Mouse (Mus musculus) limb, embryonic 12.5 days (tissue): ENCODE results near the gene Ncam1. TPM values are rescaled to one million over a fixed set of nuclear protein-coding genes. Genes with fewer than 3 reads are reported as not detected.

Experiments
- ATAC-seq: fragments of 200-750 bp; cut with Nextera tagmentation; 2 replicates; pipeline ENCODE4 v1.8.0; 2017; ENCODE audit warnings: low read depth, moderate TSS enrichment; ENCODE audit not compliant: insufficient number of reproducible peaks, insufficient read depth, low FRiP score, low TSS enrichment
- H3K27ac ChIP-seq: fragments of 300-500 bp; sonication (generic); 2 replicates; pipeline ENCODE4 v1.5.1; 2016; ENCODE audit warnings: mild to moderate bottlenecking, moderate library complexity
- H3K27me3 ChIP-seq: fragments of 300-500 bp; sonication (generic); 2 replicates; pipeline ENCODE4 v1.6.1; 2016; ENCODE audit warnings: mild to moderate bottlenecking, moderate library complexity
- H3K36me3 ChIP-seq: fragments of 300-500 bp; sonication (generic); 2 replicates; pipeline ENCODE4 v1.6.1; 2016; ENCODE audit warnings: mild to moderate bottlenecking, moderate library complexity
- H3K4me1 ChIP-seq: fragments of 300-500 bp; sonication (generic); replicated peaks from 2 replicates; pipeline ENCODE4 v1.6.1; 2016
- H3K4me2 ChIP-seq: fragments of 300-500 bp; sonication (generic); 2 replicates; pipeline ENCODE4 v1.6.1; 2016; ENCODE audit warnings: mild to moderate bottlenecking, moderate library complexity
- H3K4me3 ChIP-seq: fragments of 300-500 bp; sonication (generic); replicated peaks from 2 replicates; pipeline ENCODE4 v1.5.1; 2016; ENCODE audit warnings: mild to moderate bottlenecking
- H3K9ac ChIP-seq: fragments of 300-500 bp; sonication (generic); replicated peaks from 2 replicates; pipeline ENCODE4 v1.6.1; 2016; ENCODE audit warnings: mild to moderate bottlenecking, moderate library complexity
- H3K9me3 ChIP-seq: fragments of 300-500 bp; sonication (generic); 2 replicates; pipeline ENCODE4 v1.6.1; 2016; ENCODE audit warnings: mild to moderate bottlenecking, moderate library complexity
- WGBS: fragments of 180-500 bp; shearing (Covaris S2); methylation state at CpG from one replicate; pipeline ENCODE4 v1.1.7; 2016; 5-methylcytosine and 5-hydroxymethylcytosine counted together
- polyA plus RNA-seq: library from polyadenylated mRNA; unstranded; fragments of >200 nt; fragmentation: Nextera tagmentation; extraction: Ambion mirVana; gene quantifications from 2 replicates; pipeline ENCODE4 v1.2.1, GENCODE M21; 2016

Ncam1 gene
- polyA plus RNA-seq, 1 experiment from 2014 or later: 48.7 TPM

DNA sequence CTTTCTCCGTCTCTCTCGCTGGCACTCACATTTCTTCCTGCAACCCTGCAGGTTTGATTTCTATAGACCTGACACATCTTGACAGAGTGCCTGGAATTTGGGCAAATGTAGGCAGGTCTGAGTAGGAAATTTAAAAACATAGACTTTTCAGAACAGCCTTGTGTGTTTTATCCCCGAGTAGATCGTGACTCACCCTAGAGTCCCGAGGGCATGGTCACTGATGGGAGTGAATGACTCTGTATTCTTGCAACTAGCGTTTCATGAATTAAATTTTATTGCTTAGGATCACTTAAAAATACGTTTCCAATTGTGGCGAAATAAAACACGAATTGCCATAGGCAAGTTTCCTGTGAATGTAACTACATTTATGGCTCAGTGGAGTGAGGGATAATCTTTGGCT lies 274.8 kb downstream of the Ncam1 start:
- no peak for ATAC-seq
- Histone ChIP-seq H3K4me2 (no peak overlapping the region), H3K27ac (no peak overlapping the region), H3K36me3 (peaks cover 19% of the 10 kb centered on the region; the same call in 1 of the 2 replicates), H3K27me3 (no peaks in the 10 kb centered on the region), H3K9ac (no peak overlapping the region), H3K9me3 (no peaks in the 10 kb centered on the region), H3K4me3 (no peak overlapping the region), H3K4me1 (peaks cover 9% of the 10 kb centered on the region)
- WGBS: 58% methylated on average over 9 of the region's 9 CpGs

DNA sequence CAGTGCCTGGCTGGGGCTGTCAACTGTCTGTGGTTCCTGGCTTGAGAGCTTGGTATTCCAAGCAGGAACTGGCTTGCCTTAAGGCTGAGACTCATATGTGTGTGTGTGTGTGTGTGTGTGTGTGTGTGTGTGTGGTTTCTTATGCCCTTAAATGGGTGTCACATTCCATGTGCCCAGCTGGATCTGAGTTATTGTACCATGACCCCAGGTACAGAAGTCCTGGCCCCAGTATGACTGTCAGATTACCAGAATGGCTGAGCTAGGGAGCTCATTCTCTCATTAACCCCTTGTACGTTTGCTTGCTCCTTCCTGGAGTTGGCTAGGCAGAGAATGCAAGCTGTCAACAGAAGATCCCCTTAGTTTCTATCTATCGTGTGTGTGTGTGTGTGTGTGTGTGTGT lies 284.4 kb downstream of the Ncam1 start:
- Histone ChIP-seq H3K27ac (no peak overlapping the region), H3K9me3 (no peaks in the 10 kb centered on the region), H3K4me3 (no peak overlapping the region), H3K27me3 (no peaks in the 10 kb centered on the region), H3K4me2 (no peak overlapping the region), H3K4me1 (no peaks in the 10 kb centered on the region), H3K9ac (no peak overlapping the region), H3K36me3 (peaks cover 22% of the 10 kb centered on the region)
- ATAC-seq: no peak
- 57% methylated on average over 2 of the region's 2 CpGs for WGBS

- Histone ChIP-seq H3K4me2 (no peak overlapping the region), H3K4me1 (no peaks in the 10 kb centered on the region), H3K36me3 (peaks cover 37% of the 10 kb centered on the region), H3K27me3 (no peaks in the 10 kb centered on the region), H3K4me3 (no peak overlapping the region), H3K27ac (no peak overlapping the region), H3K9me3 (no peaks in the 10 kb centered on the region), H3K9ac (no peak overlapping the region)
- 92% methylated on average over 4 of the region's 4 CpGs for WGBS
- no peak for ATAC-seq
Measured at GRCm38 (mm10) chr9:49510666-49511065, 288.1 kb downstream of the Ncam1 start.

DNA sequence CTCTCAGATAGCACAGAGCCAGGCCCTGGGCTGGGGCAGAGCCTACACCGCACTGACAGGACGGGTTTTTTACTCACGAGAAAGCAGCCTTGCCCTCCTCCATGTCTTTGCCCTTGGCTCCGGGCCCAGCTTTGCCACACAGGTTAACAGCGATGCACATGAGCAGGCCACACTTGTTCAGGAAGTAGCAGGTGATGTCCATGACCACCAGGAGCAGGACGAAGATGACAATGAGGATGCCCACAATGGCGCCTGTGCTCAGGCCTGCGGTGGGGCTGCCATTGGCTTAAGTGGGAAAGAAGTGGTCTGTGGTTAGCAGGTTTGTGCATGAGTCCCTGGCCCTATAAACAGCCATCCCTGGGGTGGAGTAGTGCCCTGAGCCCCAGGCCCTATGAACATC lies 289.1 kb downstream of the Ncam1 start:
- Histone ChIP-seq H3K27ac (no peak overlapping the region), H3K9me3 (no peaks in the 10 kb centered on the region), H3K4me1 (no peaks in the 10 kb centered on the region), H3K9ac (no peak overlapping the region), H3K36me3 (peaks cover 39% of the 10 kb centered on the region), H3K4me2 (no peak overlapping the region), H3K27me3 (no peaks in the 10 kb centered on the region), H3K4me3 (no peak overlapping the region)
- no peak for ATAC-seq
- 96% methylated on average over 8 of the region's 8 CpGs for WGBS

DNA sequence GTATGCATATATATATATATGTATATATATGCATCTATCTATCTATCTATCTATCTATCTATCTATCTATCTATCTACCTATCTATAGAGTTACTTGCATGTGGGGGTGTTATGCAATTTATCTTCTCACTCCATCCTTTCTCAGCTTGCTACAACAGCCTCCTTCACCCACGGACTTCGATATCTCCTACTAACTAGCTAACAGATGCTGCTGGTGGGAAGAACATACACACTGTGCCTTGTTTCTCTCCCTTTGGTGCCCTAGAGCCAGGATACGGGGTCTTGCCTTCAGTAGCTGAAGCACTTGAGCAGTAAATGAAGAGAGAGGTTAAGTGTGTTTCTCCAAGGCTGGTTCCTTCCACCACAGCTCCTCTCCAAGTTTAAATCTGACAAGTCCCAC lies 289.6 kb downstream of the Ncam1 start:
- WGBS: 90% methylated on average over 3 of the region's 3 CpGs
- Histone ChIP-seq H3K4me2 (no peak overlapping the region), H3K4me1 (no peaks in the 10 kb centered on the region), H3K9me3 (no peaks in the 10 kb centered on the region), H3K36me3 (peaks cover 39% of the 10 kb centered on the region), H3K27ac (no peak overlapping the region), H3K9ac (no peak overlapping the region), H3K27me3 (no peaks in the 10 kb centered on the region), H3K4me3 (no peak overlapping the region)
- ATAC-seq: no peak

GRCm38 (mm10) chr9:49507829-49508585 lies 290.7 kb downstream of the Ncam1 start:
- no peak overlapping the region for H3K27ac ChIP-seq
- ATAC-seq: no peak

DNA sequence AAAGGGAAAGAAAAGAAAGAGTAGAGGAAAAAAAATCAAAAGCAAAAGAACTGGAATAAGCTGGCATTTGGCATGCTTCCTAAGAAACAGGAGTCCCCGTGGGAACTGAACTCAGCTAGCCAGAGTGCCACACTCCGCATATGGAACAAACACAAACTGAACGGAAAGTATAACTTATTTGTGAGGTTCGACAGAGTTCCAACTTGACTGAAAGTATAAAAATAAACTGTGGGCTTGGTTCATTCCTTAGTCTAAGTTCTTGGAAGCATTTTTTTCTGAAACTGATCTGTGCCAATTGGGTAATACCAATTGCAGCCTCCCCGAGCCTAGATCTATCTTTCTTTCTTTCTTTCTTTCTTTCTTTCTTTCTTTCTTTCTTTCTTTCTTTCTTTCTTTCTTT lies 294.1 kb downstream of the Ncam1 start:
- H3K4me2 ChIP-seq: no peak overlapping the region

More at GRCm38 (mm10) chr9:49507829-49508585, 290.7 kb downstream of the Ncam1 start:
- Histone ChIP-seq H3K4me2 (no peak overlapping the region), H3K36me3 (peaks cover 39% of the 10 kb centered on the region), H3K4me1 (no peaks in the 10 kb centered on the region), H3K27me3 (no peaks in the 10 kb centered on the region), H3K4me3 (no peak overlapping the region), H3K9me3 (no peaks in the 10 kb centered on the region), H3K9ac (no peak overlapping the region)
- 91% methylated on average over 9 of the region's 9 CpGs for WGBS

GRCm38 (mm10) chr9:49502245-49502644 lies 296.5 kb downstream of the Ncam1 start:
- Histone ChIP-seq H3K27ac (no peak overlapping the region), H3K4me2 (no peak overlapping the region), H3K27me3 (no peaks in the 10 kb centered on the region), H3K4me1 (no peaks in the 10 kb centered on the region; the same call in 1 of the 2 replicates), H3K9me3 (no peaks in the 10 kb centered on the region), H3K4me3 (no peak overlapping the region), H3K36me3 (peaks cover 16% of the 10 kb centered on the region), H3K9ac (no peak overlapping the region)
- no peak for ATAC-seq
- WGBS: 92% methylated on average over 4 of the region's 4 CpGs

More for the DNA sequence above, 294.1 kb downstream of the Ncam1 start:
- Histone ChIP-seq H3K27ac (no peak overlapping the region), H3K9me3 (no peaks in the 10 kb centered on the region), H3K4me3 (no peak overlapping the region), H3K9ac (no peak overlapping the region), H3K4me1 (no peaks in the 10 kb centered on the region; the same call in 1 of the 2 replicates), H3K27me3 (no peaks in the 10 kb centered on the region), H3K36me3 (peaks cover 37% of the 10 kb centered on the region)
- WGBS: 84% methylated on average over 5 of the region's 5 CpGs
- ATAC-seq: no peak

DNA sequence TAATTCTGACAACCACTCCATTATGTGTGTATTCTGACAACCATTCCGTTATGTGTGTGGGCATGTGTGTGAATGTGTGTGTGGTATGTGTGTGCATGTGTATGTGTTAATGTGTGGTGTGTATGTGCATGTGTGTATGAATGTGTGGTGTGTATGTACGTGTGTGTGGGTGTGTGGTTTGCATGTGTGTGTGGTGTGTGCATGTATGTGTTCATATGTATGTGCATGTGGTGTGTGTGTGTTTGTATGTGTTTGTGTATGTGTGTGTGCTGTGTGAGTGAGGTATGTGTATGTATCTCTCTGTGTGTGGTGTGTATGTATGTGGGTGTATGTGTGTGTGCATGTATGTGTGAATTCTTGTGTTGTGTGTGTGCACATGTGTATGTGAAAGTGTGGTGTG lies 298.8 kb downstream of the Ncam1 start:
- Histone ChIP-seq H3K4me3 (no peak overlapping the region), H3K36me3 (no peaks in the 10 kb centered on the region), H3K27me3 (no peaks in the 10 kb centered on the region), H3K4me1 (no peaks in the 10 kb centered on the region; the same call in 1 of the 2 replicates), H3K9me3 (no peaks in the 10 kb centered on the region), H3K9ac (no peak overlapping the region), H3K27ac (no peak overlapping the region), H3K4me2 (no peak overlapping the region)
- no peak for ATAC-seq
- WGBS: 89% methylated on average over 2 of the region's 2 CpGs

DNA sequence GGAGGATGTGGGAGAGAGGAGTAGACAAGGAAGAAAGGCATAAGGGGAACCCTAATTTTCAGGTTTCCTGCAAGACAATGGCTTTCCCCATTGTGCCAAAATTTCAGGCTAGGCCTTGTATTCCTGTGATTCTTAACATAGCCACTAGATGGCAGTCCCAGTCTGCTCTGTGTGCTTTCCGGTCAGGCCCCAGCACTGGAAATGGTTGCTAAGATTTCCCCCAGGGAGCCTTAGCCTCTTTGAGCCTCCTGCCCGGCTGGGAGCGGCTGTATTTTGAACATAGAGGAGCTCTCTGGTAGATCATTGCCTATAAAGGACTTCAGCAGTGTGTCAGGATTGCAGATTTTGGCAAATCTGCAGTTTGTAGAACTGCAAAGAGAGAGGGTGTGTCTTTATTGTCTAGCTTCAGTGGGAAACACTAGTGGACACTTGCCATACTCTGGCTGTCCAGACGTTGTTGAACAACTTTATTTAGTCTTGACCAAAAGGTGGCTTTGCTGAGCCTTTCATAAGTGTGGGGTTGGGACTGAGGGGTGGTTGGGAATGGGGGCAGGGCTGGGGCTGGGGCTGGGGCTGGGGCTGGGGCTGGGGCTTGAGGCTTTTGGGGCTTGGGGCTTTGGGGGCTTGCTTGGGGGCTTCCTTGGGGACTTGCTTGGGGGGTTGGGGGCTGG lies 304.6 kb downstream of the Ncam1 start:
- Histone ChIP-seq H3K27me3 (no peaks in the 10 kb centered on the region), H3K4me2 (peak overlapping the region; percentile 9; the same call in 1 of the 2 replicates), H3K4me1 (peaks cover 10% of the 10 kb centered on the region), H3K9me3 (no peaks in the 10 kb centered on the region), H3K4me3 (no peak overlapping the region), H3K36me3 (no peaks in the 10 kb centered on the region), H3K9ac (no peak overlapping the region), H3K27ac (0 out of 2 replicates have a peak overlapping the region, but pooled peaks have one; percentile 29)
- WGBS: 4% methylated on average over 4 of the region's 4 CpGs
- peak; percentile 67 for ATAC-seq

DNA sequence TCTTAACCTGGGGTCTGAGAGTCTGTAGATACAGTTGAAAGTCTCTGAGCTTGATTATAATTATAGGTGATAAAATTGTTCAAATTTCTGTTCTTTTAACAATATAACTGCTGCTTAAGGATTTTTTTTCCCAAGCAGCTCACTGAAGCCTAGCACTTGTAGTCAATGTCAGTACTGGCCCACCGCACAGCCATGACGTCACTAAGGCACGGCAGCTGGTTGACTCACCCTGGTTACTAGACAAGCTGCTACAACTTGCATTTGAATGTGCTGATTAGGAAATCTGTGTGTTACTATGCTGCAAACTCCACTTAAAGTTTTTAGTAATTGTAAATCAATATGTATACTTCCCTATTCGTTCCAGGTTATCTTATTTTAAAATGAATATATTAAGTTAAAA lies 308.1 kb downstream of the Ncam1 start:
- Histone ChIP-seq H3K27ac (no peak overlapping the region), H3K9ac (no peak overlapping the region), H3K4me2 (no peak overlapping the region), H3K36me3 (no peaks in the 10 kb centered on the region), H3K4me1 (peaks cover 15% of the 10 kb centered on the region), H3K27me3 (0 out of 2 replicates have a peak, but pooled peaks cover 3% of the 10 kb centered on the region), H3K4me3 (no peak overlapping the region), H3K9me3 (no peaks in the 10 kb centered on the region)
- 89% methylated on average over 4 of the region's 4 CpGs for WGBS
- no peak for ATAC-seq
